Mouse (Mus musculus) MEL (cell line): ENCODE measurements around the gene Aff1. TPM values are rescaled to one million over a fixed set of nuclear protein-coding genes. Genes with fewer than 3 reads are reported as not detected.

ENCODE experiments used
- DNase-seq: peaks from one replicate; pipeline ENCODE4 v3.0.0; 2011; ENCODE audit warnings: low read depth, low spot score
- H3K27ac ChIP-seq: 2 replicates; pipeline ENCODE4 v1.5.1; 2012; ENCODE audit warnings: low read depth, mild to moderate bottlenecking, control low read depth, low read length, moderate library complexity; ENCODE audit not compliant: control insufficient read depth
- H3K27me3 ChIP-seq, 2 experiments: fragments of 150-350 bp in 1 of 2; sonication (generic) in 1 of 2; 2 replicates each; pipeline ENCODE4 v1.6.1; 2012; ENCODE audit warnings: low read length in 2 of 2, mild to moderate bottlenecking in 2 of 2, improper control_type of control experiment in 1 of 2, moderate library complexity in 1 of 2; ENCODE audit not compliant: insufficient read depth in 2 of 2, control insufficient read depth in 1 of 2
- H3K36me3 ChIP-seq, 2 experiments: 2 replicates each; pipeline ENCODE4 v1.6.1; 2012 to 2014; ENCODE audit warnings: low read length in 2 of 2, improper control_type of control experiment in 1 of 2, inconsistent platforms in 1 of 2, mild to moderate bottlenecking in 1 of 2; ENCODE audit not compliant: insufficient read depth in 2 of 2, control insufficient read depth in 1 of 2
- H3K4me1 ChIP-seq, 2 experiments: fragments of 150-350 bp in 1 of 2; sonication (generic) in 1 of 2; 2 replicates each; pipeline ENCODE4 v1.6.1; 2012; ENCODE audit warnings: low read length in 2 of 2, improper control_type of control experiment in 1 of 2, mild to moderate bottlenecking in 1 of 2; ENCODE audit not compliant: insufficient read depth in 2 of 2, control insufficient read depth in 1 of 2
- H3K4me3 ChIP-seq, 2 experiments: fragments of 150-350 bp in 1 of 2; sonication (generic) in 1 of 2; 2 replicates each; pipeline ENCODE4 v1.5.1; 2012; ENCODE audit warnings: low read depth in 2 of 2, low read length in 2 of 2, mild to moderate bottlenecking in 2 of 2, moderate library complexity in 2 of 2, control low read depth in 1 of 2, improper control_type of control experiment in 1 of 2; ENCODE audit not compliant: control insufficient read depth in 1 of 2, insufficient read depth in 1 of 2
- H3K79me2 ChIP-seq: 2 replicates; pipeline ENCODE4 v1.6.1; 2012; ENCODE audit warnings: mild to moderate bottlenecking, low read length, moderate library complexity; ENCODE audit not compliant: control insufficient read depth, poor library complexity, insufficient read depth
- H3K9ac ChIP-seq: 2 replicates; pipeline ENCODE4 v1.6.1; 2012; ENCODE audit warnings: low read depth, mild to moderate bottlenecking, control low read depth, low read length, moderate library complexity; ENCODE audit not compliant: control insufficient read depth, poor library complexity, severe bottlenecking
- H3K9me3 ChIP-seq: fragments of 150-350 bp; sonication (generic); replicated peaks from 2 replicates; pipeline ENCODE4 v1.6.1; 2012; ENCODE audit warnings: mild to moderate bottlenecking, low read length, improper control_type of control experiment, moderate library complexity; ENCODE audit not compliant: insufficient read depth
- CHD2 ChIP-seq: IDR thresholded peaks from 2 replicates; pipeline ENCODE4 v1.6.1; 2011; ENCODE audit warnings: low read length, improper control_type of control experiment
- CTCF ChIP-seq, 3 experiments: IDR thresholded peaks in 2 of 3; conservative IDR thresholded peaks in 1 of 3; 2 replicates each; pipeline ENCODE4 v1.5.1; 2011 to 2012; ENCODE audit warnings: low read length in 3 of 3, low read depth in 2 of 3, mild to moderate bottlenecking in 2 of 3, improper control_type of control experiment in 1 of 3, inconsistent platforms in 1 of 3, mixed read lengths in 1 of 3, moderate library complexity in 1 of 3; ENCODE audit not compliant: control insufficient read depth in 1 of 3, insufficient read depth in 1 of 3, poor library complexity in 1 of 3, severe bottlenecking in 1 of 3
- E2F4 ChIP-seq: IDR thresholded peaks from 2 replicates; pipeline ENCODE4 v1.6.1; 2011; ENCODE audit warnings: low read depth, low read length, improper control_type of control experiment, borderline replicate concordance
- GATA1 ChIP-seq: IDR thresholded peaks from 2 replicates; pipeline ENCODE4 v1.6.1; 2011; ENCODE audit warnings: low read depth, low read length, improper control_type of control experiment
- HCFC1 ChIP-seq: IDR thresholded peaks from 2 replicates; pipeline ENCODE4 v1.6.1; 2012; ENCODE audit warnings: low read depth, mild to moderate bottlenecking, inconsistent platforms, low read length, improper control_type of control experiment, moderate library complexity
- JUND ChIP-seq: IDR thresholded peaks from 2 replicates; pipeline ENCODE4 v1.6.1; 2011; ENCODE audit warnings: low read depth, mild to moderate bottlenecking, improper control_type of control experiment, low read length
- KAT2A ChIP-seq: conservative IDR thresholded peaks from 2 replicates; pipeline ENCODE4 v1.6.1; 2012; ENCODE audit warnings: low read depth, low read length, improper control_type of control experiment, inconsistent platforms
- MAFK ChIP-seq: IDR thresholded peaks from 2 replicates; pipeline ENCODE4 v1.6.1; 2011; ENCODE audit warnings: low read depth, mild to moderate bottlenecking, low read length, improper control_type of control experiment, borderline replicate concordance
- MAX ChIP-seq: IDR thresholded peaks from 2 replicates; pipeline ENCODE4 v1.6.1; 2011; ENCODE audit warnings: low read length, improper control_type of control experiment
- MXI1 ChIP-seq: IDR thresholded peaks from 2 replicates; pipeline ENCODE4 v1.6.1; 2011; ENCODE audit warnings: mild to moderate bottlenecking, low read depth, low read length, improper control_type of control experiment
- MYB ChIP-seq: IDR thresholded peaks from 2 replicates; pipeline ENCODE4 v1.6.1; 2011; ENCODE audit warnings: mild to moderate bottlenecking, low read depth, low read length, improper control_type of control experiment
- MYC ChIP-seq: IDR thresholded peaks from 2 replicates; pipeline ENCODE4 v1.6.1; 2011; ENCODE audit warnings: low read depth, mild to moderate bottlenecking, low read length, improper control_type of control experiment, moderate library complexity
- NELFE ChIP-seq: IDR thresholded peaks from 2 replicates; pipeline ENCODE4 v1.6.1; 2011; ENCODE audit warnings: low read depth, low read length, improper control_type of control experiment
- POLR2AphosphoS5 ChIP-seq: IDR thresholded peaks from 2 replicates; pipeline ENCODE4 v1.6.1; 2012; ENCODE audit warnings: low read depth, borderline replicate concordance, mild to moderate bottlenecking, inconsistent platforms, low read length, moderate library complexity, mixed read lengths
- RAD21 ChIP-seq: IDR thresholded peaks from 2 replicates; pipeline ENCODE4 v1.6.1; 2011; ENCODE audit warnings: mild to moderate bottlenecking, low read depth, low read length, improper control_type of control experiment
- RCOR1 ChIP-seq: IDR thresholded peaks from 2 replicates; pipeline ENCODE4 v1.6.1; 2012; ENCODE audit warnings: low read depth, mild to moderate bottlenecking, inconsistent platforms, low read length, improper control_type of control experiment
- SMC3 ChIP-seq: IDR thresholded peaks from 2 replicates; pipeline ENCODE4 v1.6.1; 2011; ENCODE audit warnings: low read depth, low read length, improper control_type of control experiment
- TBP ChIP-seq: IDR thresholded peaks from 2 replicates; pipeline ENCODE4 v1.8.0; 2011; ENCODE audit warnings: low read depth, low read length, improper control_type of control experiment
- USF1 ChIP-seq: IDR thresholded peaks from 2 replicates; pipeline ENCODE4 v1.6.1; 2014; ENCODE audit warnings: low read depth, mild to moderate bottlenecking, inconsistent platforms, low read length, improper control_type of control experiment, moderate library complexity
- USF2 ChIP-seq, 2 experiments: IDR thresholded peaks; 2 replicates each; pipeline ENCODE4 v1.6.1; 2011 to 2012; ENCODE audit warnings: improper control_type of control experiment in 2 of 2, low read length in 2 of 2, borderline replicate concordance in 1 of 2, inconsistent platforms in 1 of 2, low read depth in 1 of 2, mild to moderate bottlenecking in 1 of 2; ENCODE audit not compliant: insufficient read depth in 1 of 2
- ZC3H11A ChIP-seq: IDR thresholded peaks from 2 replicates; pipeline ENCODE4 v1.6.1; 2012; ENCODE audit warnings: low read depth, mild to moderate bottlenecking, inconsistent platforms, low read length, improper control_type of control experiment
- ZMIZ1 ChIP-seq: IDR thresholded peaks from 2 replicates; pipeline ENCODE4 v1.6.1; 2012; ENCODE audit warnings: low read depth, mild to moderate bottlenecking, inconsistent platforms, low read length, improper control_type of control experiment, moderate library complexity
- ZNF384 ChIP-seq: IDR thresholded peaks from 2 replicates; pipeline ENCODE4 v1.6.1; 2012; ENCODE audit warnings: low read depth, mild to moderate bottlenecking, inconsistent platforms, low read length, improper control_type of control experiment
- polyA plus RNA-seq, 2 experiments: library from polyadenylated mRNA; stranded (reverse) in 1 of 2; unstranded in 1 of 2; fragments of >175 nt in 1 of 2; fragments of >200 nt in 1 of 2; gene quantifications; 2 replicates each; pipeline versions ENCODE4 v1.2.1 to v1.2.4; 2012; ENCODE audit warnings: low replicate concordance in 2 of 2, low read depth in 1 of 2; ENCODE audit not compliant: insufficient read length in 2 of 2, insufficient read depth in 1 of 2, missing spikeins in 1 of 2
- total RNA-seq: library from RNA; depleted of rRNA; stranded (reverse); fragments of 300-350 nt; gene quantifications from 2 replicates; pipeline ENCODE4 v1.2.3, GENCODE M21; 2012

Aff1 gene
- total and polyA plus RNA-seq, 3 experiments, result 5.4 to 13.4 TPM; not detected in 1

DNA sequence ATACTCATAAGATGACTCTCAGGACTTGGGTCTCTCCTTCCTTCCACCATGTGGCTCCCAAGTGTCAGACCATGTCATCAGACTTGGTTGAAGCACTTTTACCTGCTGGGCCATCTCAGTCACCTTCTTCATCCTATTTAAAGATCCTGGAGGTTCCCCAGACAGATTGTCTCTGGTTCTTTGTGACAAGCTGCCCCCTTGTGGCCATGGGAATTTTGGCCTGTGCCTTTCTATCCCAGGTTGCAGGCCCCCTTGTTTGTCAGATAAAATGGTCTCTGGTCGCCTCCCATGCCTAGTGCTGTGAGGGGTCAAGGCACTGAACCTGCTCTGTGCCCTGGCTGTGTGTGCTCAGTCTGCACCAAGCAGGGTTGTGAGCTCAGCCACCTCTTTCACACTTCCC is 151.8 kb downstream of the Aff1 start:
- Histone ChIP-seq H3K4me3 (no peak overlapping the region), H3K27ac (no peak overlapping the region), H3K9me3 (no peaks in the 10 kb centered on the region)
- no peak for TF ChIP-seq POLR2AphosphoS5
- TF ChIP-seq HCFC1, result no peak
- TF ChIP-seq KAT2A, result no peak
- TF ChIP-seq ZC3H11A, result peak; percentile 72
- no peak for TF ChIP-seq MAFK
- peak; percentile 51 to 77 (median 69); a peak in 5 of 6 replicates for TF ChIP-seq CTCF (IDR thresholded peaks at IDR 0.05 in 2 of 3, conservative IDR thresholded peaks at IDR 0.05 in 1 of 3; ENCODE audit: control insufficient read depth in 1 of 3, insufficient read depth in 1 of 3, low read depth in 2 of 3, low read length in 3 of 3, poor library complexity in 1 of 3, severe bottlenecking in 1 of 3)
- TF ChIP-seq USF2 (IDR thresholded peaks at IDR 0.05; ENCODE audit: borderline replicate concordance in 1 of 2, insufficient read depth in 1 of 2, low read depth in 1 of 2, low read length in 2 of 2), result no peak
- TF ChIP-seq ZMIZ1, result no peak
- peak; percentile 67 for TF ChIP-seq RAD21
- no peak for TF ChIP-seq MXI1
- TF ChIP-seq MYC, result no peak
- no peak for TF ChIP-seq CHD2
- TF ChIP-seq ZNF384, result no peak
- TF ChIP-seq NELFE, result no peak
- no peak for TF ChIP-seq JUND
- peak; percentile 83 for TF ChIP-seq SMC3
- no peak for TF ChIP-seq USF1
- no peak for TF ChIP-seq GATA1
- no peak for TF ChIP-seq MAX
- TF ChIP-seq, all 39 proteins: peak for 4
- Histone ChIP-seq H3K4me1 (no peaks in the 10 kb centered on the region), H3K9ac (no peak overlapping the region), H3K27me3 (no peaks in the 10 kb centered on the region), H3K79me2 (no peaks in the 10 kb centered on the region), H3K36me3 (peaks cover 0 to 16% of the 10 kb centered on the region in 2 experiments; a peak in 2 of 4 replicates)
- DNase-seq, result peak; percentile 61

DNA sequence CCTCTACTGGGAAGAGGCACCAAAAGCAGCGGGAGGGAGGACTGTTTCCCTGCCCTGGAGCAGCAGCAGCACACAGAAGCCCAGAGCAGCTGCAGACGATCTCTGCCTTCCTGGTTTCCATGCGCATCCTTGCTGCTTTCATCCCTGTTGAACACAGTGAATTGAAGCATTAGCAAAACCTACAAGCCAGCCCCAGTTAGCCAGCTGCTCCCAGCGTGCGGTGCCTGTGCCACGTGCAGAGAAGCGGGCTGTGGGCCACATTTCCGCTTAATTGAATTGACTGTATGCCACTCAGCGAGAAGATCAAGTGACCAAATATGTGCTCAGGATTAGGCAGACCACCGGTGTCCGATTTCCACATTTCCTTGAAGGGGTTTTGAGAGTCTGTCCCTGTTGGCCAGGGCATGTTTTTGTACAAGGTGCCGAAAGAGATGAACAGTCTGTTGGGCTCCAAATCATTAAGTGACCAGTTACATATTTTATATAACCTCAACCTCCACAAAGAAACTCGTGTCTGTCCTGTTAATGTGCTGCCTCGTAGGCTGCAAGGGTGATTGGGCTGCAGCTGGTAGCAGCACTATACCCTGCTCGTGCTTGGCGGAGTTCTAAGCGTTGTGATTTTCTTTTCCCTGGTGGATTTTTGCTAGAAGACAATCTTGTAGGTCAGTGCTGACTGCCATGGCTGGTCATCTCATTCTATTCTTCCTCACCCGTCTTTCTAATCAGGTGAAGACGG is 153.4 kb downstream of the Aff1 start:
- H3K4me1 ChIP-seq, result no peaks in the 10 kb centered on the region
- H3K27ac ChIP-seq, result no peak overlapping the region
- no peak overlapping the region for H3K9ac ChIP-seq
- TF ChIP-seq TBP, result no peak
- no peak for TF ChIP-seq RCOR1
- no peak for TF ChIP-seq MAFK
- no peak for TF ChIP-seq E2F4
- no peak for TF ChIP-seq MYB
- no peaks in the 10 kb centered on the region for H3K9me3 ChIP-seq
- DNase-seq, result no peak
- no peaks in the 10 kb centered on the region for H3K79me2 ChIP-seq
- H3K4me3 ChIP-seq, result no peak overlapping the region
- no peaks in the 10 kb centered on the region for H3K27me3 ChIP-seq
- peaks cover 0 to 15% of the 10 kb centered on the region in 2 experiments; a peak in 2 of 4 replicates for H3K36me3 ChIP-seq
